Mouse (Mus musculus): ENCODE data around the gene Nckap5.
"Not testable (repeated sequence)": the region's sequence is repeated elsewhere in the genome, so short reads cannot be mapped to it uniquely, and the experiment has no call there.

Nckap5 gene

GRCm38 (mm10) chr1:126830031-126830927 is at the start of gene Nckap5:
TSS of gene Nckap5 (minus strand) at chr1:126830799.
- peak; percentile 81 for DNase-seq

DNA sequence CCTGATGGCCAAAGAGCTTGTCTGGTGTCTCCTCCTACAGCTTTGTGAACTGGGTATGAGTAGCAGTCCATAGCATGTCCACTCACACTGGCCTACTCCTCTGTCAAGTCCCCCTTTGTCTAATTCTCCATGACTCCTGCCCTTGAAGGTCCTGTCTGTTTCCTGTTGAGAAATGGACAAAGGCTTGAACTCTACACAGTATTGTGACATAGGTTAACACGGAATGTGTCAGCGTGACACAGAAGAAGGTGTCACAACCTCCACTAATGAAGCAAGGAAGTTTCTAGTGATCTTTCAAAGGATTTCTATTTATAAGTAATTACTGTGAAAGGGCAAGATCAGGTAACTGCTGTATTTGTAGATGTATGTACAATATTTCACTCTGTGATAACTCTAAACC is 46.9 kb upstream of the Nckap5 start:
- DNase-seq = no peak

GRCm38 (mm10) chr1:126868372-126868771 is 37.8 kb upstream of the Nckap5 start:
- DNase-seq = no peak

DNA sequence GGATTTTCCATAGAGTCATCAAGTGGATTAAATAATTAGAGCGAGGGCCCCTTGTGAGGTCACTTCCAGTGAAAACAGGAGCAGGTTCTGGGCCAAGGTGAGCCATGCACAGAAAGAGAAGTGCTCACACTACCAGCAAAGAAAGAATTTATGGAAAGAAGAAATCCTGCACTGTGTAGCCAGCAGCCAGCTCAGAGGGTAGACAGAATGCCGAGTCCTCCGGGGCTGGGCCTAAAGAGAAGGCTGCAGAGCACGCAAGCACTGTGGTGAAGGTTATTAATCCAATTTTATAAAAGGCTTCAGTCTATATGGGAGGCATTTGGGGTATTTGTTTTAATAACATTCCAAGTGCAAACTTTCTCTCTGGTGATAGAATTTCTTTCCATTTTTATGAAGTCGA is 37.3 kb upstream of the Nckap5 start:
- no peak for DNase-seq

DNA sequence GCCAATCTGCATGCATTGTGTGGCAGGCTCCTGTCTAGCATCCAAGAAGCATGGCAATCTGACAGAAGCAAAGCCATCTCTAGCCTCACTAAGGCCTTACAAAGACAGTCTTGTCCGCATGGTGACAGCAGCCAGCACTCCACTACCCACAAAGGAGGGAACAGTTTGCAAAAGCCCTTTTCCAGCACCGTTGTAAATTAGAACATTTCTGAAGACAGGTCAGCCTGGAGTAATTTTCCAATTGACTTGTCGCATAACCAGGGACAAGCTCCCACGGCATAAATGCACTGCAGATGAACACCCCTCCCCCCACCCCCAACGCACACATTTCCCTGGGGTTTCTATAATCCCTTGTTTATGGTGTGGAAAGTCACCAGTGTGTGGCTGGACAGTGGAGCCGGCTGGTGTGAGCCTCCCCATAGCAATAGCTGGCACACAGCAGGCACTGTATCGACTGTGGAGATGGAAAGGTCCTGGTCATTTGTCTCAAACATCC is 35.0 kb upstream of the Nckap5 start:
- no peak for DNase-seq

- DNase-seq = no peak
These were observed 31.2 kb upstream of the Nckap5 start for GRCm38 (mm10) chr1:126861816-126862215.

DNA sequence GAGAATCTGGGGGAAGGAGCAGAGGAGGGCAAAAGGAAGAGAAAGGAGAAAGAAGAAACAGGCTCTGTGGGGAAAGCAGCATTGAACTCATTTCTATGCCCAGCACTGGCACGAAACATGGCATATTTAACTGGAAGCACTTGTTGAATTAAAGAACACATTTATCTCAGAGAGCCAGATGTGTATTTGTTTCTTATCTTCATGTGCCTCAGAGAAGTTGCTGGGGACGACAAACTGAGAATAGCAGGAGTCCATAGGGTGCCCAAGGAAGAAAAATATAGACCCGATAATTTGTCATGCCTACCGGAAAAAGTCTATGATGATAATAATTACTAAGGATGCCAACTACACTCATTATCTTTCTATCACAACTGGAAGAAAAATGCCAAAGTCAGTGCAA is 29.9 kb upstream of the Nckap5 start:
- DNase-seq = no peak

DNA sequence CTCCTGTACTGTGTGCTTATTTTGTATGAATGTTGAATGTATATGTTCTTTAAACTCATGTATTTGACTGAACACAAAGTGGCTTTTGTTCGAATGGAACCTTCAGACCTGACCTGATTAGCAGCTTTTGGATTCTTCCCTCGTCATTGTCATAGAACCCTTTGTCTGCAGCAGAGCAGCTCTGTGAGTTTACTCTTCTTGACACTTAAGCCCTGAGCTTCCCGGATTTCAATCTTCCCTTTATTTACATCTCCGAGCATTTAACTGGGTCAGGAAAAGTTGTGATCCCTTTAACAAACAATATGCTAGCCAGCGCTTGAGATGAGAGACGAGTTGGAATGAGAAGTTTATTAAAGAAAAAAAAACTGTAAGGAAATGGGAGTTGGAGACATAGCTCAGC is 18.9 kb upstream of the Nckap5 start:
- no peak for DNase-seq

GRCm38 (mm10) chr1:126846317-126846716 is 15.7 kb upstream of the Nckap5 start:
- DNase-seq = no peak

- no peak for DNase-seq
These were observed 2.3 kb upstream of the Nckap5 start for GRCm38 (mm10) chr1:126832885-126833284.

GRCm38 (mm10) chr1:126829031-126829430 is 1.6 kb downstream of the Nckap5 start:
- peak; percentile 8 for DNase-seq

- no peak for DNase-seq
These were observed 5.8 kb downstream of the Nckap5 start for GRCm38 (mm10) chr1:126824841-126825240.

- no peak for DNase-seq
These were observed 8.4 kb downstream of the Nckap5 start for GRCm38 (mm10) chr1:126822246-126822645.

DNA sequence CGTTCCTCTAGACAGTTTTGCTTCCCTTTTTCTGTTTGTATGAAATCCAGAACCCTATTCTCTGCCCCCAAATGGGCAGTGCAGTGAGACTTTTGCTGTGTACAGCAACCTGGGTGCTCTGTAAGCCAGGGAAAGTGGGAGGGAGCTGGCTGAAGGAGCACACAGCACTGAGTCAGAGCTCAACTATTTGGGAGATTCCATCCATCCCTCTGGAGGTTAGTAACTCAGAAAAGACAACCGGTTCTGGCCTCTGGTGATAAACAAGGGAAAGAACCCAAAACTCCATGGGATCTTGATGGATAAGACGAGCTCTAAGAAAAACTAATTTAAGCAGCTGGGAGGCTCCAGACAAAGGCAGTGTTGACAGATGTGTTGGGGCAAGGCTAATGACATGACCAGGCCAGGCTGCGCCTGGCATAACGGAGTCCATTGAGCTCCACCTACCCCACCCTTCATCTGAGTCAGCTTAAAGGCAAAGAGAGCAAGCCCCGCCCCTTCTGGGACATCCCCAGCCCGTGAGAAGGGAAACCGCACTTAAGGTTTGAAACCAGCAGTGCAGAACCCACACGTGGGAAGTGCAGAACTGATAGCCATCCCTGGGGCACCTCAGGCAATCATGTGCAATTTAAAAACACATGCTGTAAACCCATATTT is 13.1 kb downstream of the Nckap5 start:
- DNase-seq = no peak

GRCm38 (mm10) chr1:126806994-126807611 is 23.5 kb downstream of the Nckap5 start:
- no peak for DNase-seq

DNA sequence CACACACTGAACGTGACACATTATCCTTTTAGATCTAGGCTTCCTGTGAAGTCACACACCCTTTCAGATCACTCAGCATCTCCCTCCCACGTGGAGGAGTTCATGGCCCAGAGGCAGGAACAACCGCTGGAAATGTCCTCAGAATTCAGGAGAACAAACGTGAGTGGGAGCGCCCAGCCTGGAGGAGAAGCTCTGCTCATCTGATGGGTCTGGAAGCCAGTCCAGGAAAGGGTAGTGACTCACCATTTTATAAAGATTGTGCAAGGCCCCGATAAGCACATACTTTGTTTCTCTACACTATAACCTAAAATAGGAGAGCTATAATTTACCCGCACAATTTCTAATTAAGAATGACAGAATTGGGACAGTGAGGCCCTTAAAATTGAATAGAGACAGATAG is 24.1 kb downstream of the Nckap5 start:
- no peak for DNase-seq

DNA sequence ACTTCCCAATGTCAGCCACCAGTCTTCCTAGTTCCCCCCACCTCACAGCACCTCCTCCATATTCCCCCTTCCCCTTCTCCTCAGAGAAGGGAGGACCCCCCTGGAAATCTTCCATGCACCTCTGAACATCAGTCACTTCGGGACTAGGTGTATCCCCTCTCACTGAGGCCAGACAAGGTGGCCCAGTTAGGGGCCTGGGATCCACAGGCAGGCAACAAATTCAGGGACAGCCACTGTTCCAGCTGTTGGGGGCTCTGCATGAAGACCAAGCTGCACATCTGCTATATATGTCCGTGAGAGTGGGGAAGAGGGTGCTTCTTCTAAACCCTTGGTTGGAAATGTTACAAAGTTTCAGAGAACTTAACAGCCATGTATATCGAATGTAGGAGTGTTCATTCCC is 28.2 kb downstream of the Nckap5 start:
- DNase-seq = no peak

- no peak for DNase-seq
These were observed 28.9 kb downstream of the Nckap5 start for GRCm38 (mm10) chr1:126801706-126802105.

- DNase-seq = no peak
These were observed 31.2 kb downstream of the Nckap5 start for GRCm38 (mm10) chr1:126799379-126799798.

DNA sequence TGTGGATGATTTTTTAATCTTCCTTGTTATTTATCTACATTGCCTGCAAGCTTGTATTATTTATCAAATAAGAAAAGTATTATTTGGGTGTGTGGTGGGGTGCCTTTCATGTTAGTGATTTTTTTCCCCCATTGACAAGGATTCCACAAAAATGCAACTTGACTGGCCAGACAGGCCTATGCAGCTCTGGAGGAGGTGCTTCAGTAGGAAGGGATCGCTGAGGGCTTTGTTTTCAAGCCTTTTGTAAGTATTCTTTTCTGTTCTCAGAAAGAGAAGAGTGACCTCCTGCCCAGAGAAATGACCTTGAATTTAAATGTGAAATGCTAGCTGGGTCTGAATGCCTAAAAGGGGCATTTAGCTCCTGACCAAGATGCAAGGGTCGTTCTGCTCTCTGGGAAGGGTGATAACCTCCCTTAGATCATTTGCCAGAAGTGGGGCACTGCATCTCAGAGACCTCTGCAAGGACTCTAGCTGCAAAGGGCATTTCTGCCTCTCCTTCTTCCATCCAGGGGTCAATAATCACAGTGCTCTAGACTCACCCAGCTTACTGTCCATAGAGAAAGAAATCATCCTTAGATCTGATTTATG is 50.2 kb downstream of the Nckap5 start:
- not testable (repeated sequence) for DNase-seq

GRCm38 (mm10) chr1:126773947-126774346 is 56.7 kb downstream of the Nckap5 start:
- not testable (repeated sequence) for DNase-seq

DNA sequence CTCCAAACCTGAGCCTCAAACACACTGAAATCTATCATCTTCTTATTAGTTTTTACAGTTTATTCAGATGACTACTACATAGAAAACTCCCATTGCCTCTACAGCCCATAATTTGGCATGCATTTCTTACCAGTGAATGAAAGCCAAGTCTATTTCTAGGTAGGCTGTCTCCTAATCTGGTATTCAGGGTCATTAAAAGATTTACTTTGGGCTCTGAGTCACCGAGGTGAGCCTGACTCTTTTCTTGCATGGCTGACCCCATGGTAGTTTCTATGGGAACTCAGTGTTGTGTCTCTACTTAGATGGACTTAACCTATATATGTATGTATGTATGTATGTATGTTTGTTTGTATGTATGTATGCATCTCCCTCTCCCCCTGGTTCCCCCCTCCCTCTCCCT is 63.6 kb downstream of the Nckap5 start:
- no peak for DNase-seq

GRCm38 (mm10) chr1:126765506-126766170 is 65.0 kb downstream of the Nckap5 start:
- DNase-seq = no peak
